Mouse (Mus musculus): ENCODE measurements around the gene Shisa9.

DNA sequence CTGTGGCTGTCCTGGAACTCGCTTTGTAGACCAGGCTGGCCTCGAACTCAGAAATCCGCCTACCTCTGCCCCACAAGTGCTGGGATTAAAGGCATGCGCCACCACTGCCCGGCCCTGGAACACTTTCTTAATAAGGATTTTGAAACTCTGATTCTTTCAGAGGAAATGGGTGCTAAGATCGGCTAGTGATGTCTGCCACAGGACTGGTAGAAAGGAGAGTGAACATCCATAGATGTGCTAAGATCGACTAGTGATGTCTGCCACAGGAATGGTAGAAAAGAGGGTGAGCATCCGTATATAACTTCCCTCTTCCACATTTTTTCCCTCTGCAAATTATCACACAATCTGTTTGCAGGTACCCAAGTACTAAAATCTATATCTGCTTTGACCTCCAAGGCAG lies 17.9 kb upstream of the Shisa9 start:
- TF ChIP-seq CTCF (IDR thresholded peaks at IDR 0.05; ENCODE audit: low read depth) = no peak
- no peak for TF ChIP-seq EP300 (optimal IDR thresholded peaks at IDR 0.05)

All from stomach, postnatal 0 days (tissue).